Mouse (Mus musculus): ENCODE data around the gene Gm9803. TPM values are rescaled to one million over a fixed set of nuclear protein-coding genes. Genes with fewer than 3 reads are reported as not detected.
"Not testable (repeated sequence)": the region's sequence is repeated elsewhere in the genome, so short reads cannot be mapped to it uniquely, and the experiment has no call there.

Gene Gm9803
- 6.4 TPM for polyA plus RNA-seq (2012; fragmentation: generic; extraction: Trizol)
- long read RNA-seq, experiment 1, transcript Gm9803-201 (1 exons, 563 nt): major isoform, 11 of 11 reads
- long read RNA-seq, experiment 1, partial matches to known transcripts: 0 of 11 reads
- long read RNA-seq, experiment 1, other reads (novel, unspliced or antisense): 0 of 11 reads
- long read RNA-seq, experiment 2, partial matches to known transcripts: 0 of 2 reads
- long read RNA-seq, experiment 2, other reads (novel, unspliced or antisense): 0 of 2 reads

DNA sequence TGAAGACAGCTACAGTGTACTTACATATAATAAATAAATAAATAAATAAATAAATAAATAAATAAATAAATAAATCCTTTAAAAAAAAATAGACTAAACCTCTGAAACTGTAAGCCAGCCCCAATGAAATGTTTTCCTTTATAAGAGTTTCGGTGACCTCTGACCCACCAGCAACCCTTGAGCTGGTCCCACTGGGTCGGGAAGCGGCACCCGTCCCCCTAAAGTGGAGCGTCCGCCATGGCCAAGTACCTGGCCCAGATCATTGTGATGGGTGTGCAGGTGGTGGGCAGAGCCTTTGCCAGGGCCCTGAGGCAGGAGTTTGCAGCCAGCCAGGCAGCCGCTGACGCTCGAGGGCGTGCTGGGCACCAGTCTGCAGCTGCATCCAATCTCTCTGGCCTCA, at the start of gene Gm9803:
TSS of gene Gm9803 (plus strand) at position 154 of the 400 bp plus-strand sequence.
- not testable (repeated sequence) for H3ac ChIP-seq (ENCODE audit: control insufficient read depth, insufficient read length, low read depth); H3K79me3 ChIP-seq (ENCODE audit: low read depth); H3K36me3 ChIP-seq (ENCODE audit: control insufficient read depth, insufficient read depth); H3K4me3 ChIP-seq (ENCODE audit: insufficient read depth, poor library complexity, severe bottlenecking); H3K27me3 ChIP-seq (ENCODE audit: control insufficient read depth, insufficient read depth, insufficient read length); H3K79me2 ChIP-seq (ENCODE audit: control insufficient read depth, insufficient read depth)

DNA sequence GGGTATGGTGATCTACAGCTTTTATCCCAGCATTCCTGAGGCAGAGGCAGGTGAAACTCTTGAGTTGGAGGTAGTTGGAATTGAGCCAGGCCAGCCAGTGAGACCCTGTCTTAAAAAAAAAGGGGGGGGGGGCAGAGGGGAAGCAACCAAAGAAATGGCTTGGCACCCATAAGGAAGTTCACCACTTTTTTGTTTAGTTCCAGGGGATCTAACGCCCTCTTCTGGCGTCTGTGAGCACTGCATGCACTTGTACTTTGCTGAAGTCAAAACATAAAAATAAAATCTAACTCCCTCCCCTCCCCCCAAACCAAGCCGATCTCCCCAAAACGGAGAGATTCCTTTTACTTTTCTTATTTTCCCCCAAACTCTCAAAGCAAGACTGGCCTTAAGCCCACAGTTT, 48.5 kb upstream of the Gm9803 start:
- Histone ChIP-seq H3ac (ENCODE audit: control insufficient read depth, insufficient read length, low read depth) (no peak overlapping the region), H3K27me3 (ENCODE audit: control insufficient read depth, insufficient read depth, insufficient read length) (no peaks in the 10 kb centered on the region), H3K36me3 (ENCODE audit: control insufficient read depth, insufficient read depth) (no peaks in the 10 kb centered on the region), H3K79me2 (ENCODE audit: control insufficient read depth, insufficient read depth) (peaks cover 6% of the 10 kb centered on the region), H3K79me3 (ENCODE audit: low read depth) (peaks cover 2% of the 10 kb centered on the region), H3K4me3 (ENCODE audit: insufficient read depth, poor library complexity, severe bottlenecking) (no peak overlapping the region)
- TF ChIP-seq USF1 (IDR thresholded peaks at IDR 0.05; ENCODE audit: low read depth): no peak
- no peak for TF ChIP-seq FOSL1 (IDR thresholded peaks at IDR 0.05; ENCODE audit: insufficient read depth, low read length, poor library complexity, severe bottlenecking)
- no peak for TF ChIP-seq CEBPB (IDR thresholded peaks at IDR 0.05; ENCODE audit: low read depth)
- no peak for TF ChIP-seq MAX (IDR thresholded peaks at IDR 0.05)
- no peak for TF ChIP-seq MYOD1 (IDR thresholded peaks at IDR 0.05; ENCODE audit: control insufficient read depth, insufficient read length, low read depth)
- TF ChIP-seq CTCF (IDR thresholded peaks at IDR 0.05; ENCODE audit: control insufficient read depth, insufficient read depth, insufficient read length): no peak
- TF ChIP-seq MYOG (IDR thresholded peaks at IDR 0.05; ENCODE audit: control insufficient read depth, extremely low read depth, insufficient read length): no peak

DNA sequence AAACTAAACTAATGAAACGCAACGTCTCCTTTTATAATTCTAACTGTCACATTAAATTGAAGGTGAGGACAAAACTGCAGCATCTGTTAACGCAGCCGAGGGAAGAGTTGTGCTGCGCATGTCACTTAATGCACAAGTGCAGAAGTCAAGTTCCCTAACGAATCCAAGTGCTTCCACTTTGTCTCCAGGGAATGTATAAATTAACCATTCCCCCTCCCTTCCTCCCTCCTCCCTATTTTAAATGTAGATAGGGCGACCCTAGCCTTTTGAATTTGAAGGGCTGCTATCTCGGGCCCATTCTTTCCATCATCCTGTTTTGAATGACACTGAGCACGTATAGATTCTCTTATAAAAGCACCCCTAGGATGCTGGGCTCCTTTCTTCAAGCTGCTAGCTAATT, 46.4 kb upstream of the Gm9803 start:
- Histone ChIP-seq H3K79me3 (ENCODE audit: low read depth) (peaks cover 19% of the 10 kb centered on the region), H3ac (ENCODE audit: control insufficient read depth, insufficient read length, low read depth) (no peak overlapping the region), H3K27me3 (ENCODE audit: control insufficient read depth, insufficient read depth, insufficient read length) (no peaks in the 10 kb centered on the region), H3K79me2 (ENCODE audit: control insufficient read depth, insufficient read depth) (peaks cover 27% of the 10 kb centered on the region), H3K4me3 (ENCODE audit: insufficient read depth, poor library complexity, severe bottlenecking) (no peak overlapping the region), H3K36me3 (ENCODE audit: control insufficient read depth, insufficient read depth) (no peaks in the 10 kb centered on the region)
- TF ChIP-seq USF1 (IDR thresholded peaks at IDR 0.05; ENCODE audit: low read depth): no peak
- TF ChIP-seq MAX (IDR thresholded peaks at IDR 0.05): no peak
- TF ChIP-seq MYOG (IDR thresholded peaks at IDR 0.05; ENCODE audit: control insufficient read depth, extremely low read depth, insufficient read length): no peak
- TF ChIP-seq FOSL1 (IDR thresholded peaks at IDR 0.05; ENCODE audit: insufficient read depth, low read length, poor library complexity, severe bottlenecking): no peak
- TF ChIP-seq CTCF (IDR thresholded peaks at IDR 0.05; ENCODE audit: control insufficient read depth, insufficient read depth, insufficient read length): no peak
- TF ChIP-seq MYOD1 (IDR thresholded peaks at IDR 0.05; ENCODE audit: control insufficient read depth, insufficient read length, low read depth): no peak
- TF ChIP-seq CEBPB (IDR thresholded peaks at IDR 0.05; ENCODE audit: low read depth): no peak

DNA sequence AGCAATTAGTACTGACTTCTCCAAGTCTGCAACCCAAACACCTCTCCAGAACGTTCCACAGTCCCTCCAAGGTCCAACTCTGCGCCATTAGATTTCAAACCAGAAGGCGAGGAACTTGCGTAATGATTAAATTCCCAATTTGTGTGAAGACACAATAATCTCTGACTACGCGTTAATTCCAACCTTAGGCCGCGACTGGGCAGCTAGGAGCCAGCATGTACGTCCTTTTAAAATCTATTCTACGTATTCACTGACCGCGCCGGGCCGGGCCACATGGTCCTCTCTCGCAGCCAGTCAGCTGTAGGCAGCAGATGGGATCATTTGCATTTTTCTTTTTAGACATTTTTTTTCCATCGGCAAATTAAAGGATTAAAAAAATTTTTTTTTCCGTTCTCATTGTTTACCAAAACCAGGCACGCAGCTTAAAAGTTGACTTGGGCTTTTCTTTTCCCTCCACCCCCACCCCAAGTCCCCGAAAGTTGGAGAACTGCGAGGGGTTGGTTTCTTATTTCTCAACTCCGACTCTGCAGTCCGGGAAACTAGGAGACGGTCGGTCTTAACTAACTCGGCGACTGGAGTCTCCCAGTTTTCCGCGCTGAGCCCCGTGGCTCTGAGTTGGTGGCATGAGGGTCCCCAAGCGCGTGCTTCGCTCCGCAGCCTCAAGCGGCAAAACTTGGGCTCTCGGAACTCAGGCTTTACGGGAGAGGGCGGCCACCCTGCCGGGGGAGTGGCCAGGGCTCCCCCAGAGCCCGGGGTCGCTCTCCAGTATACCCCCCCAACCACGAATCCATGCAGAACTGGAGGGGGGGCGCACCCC, 45.8 kb upstream of the Gm9803 start:
- peak overlapping the region; percentile 78 for H3ac ChIP-seq (ENCODE audit: control insufficient read depth, insufficient read length, low read depth)
- H3K4me3 ChIP-seq (ENCODE audit: insufficient read depth, poor library complexity, severe bottlenecking): peak overlapping the region; percentile 55
- peaks cover 24% of the 10 kb centered on the region for H3K79me3 ChIP-seq (ENCODE audit: low read depth)
- H3K27me3 ChIP-seq (ENCODE audit: control insufficient read depth, insufficient read depth, insufficient read length): no peaks in the 10 kb centered on the region
- H3K36me3 ChIP-seq (ENCODE audit: control insufficient read depth, insufficient read depth): no peaks in the 10 kb centered on the region
- TF ChIP-seq FOSL1 (IDR thresholded peaks at IDR 0.05; ENCODE audit: insufficient read depth, low read length, poor library complexity, severe bottlenecking): no peak
- TF ChIP-seq MAX (IDR thresholded peaks at IDR 0.05): no peak
- TF ChIP-seq CEBPB (IDR thresholded peaks at IDR 0.05; ENCODE audit: low read depth): no peak
- peaks cover 33% of the 10 kb centered on the region for H3K79me2 ChIP-seq (ENCODE audit: control insufficient read depth, insufficient read depth)

DNA sequence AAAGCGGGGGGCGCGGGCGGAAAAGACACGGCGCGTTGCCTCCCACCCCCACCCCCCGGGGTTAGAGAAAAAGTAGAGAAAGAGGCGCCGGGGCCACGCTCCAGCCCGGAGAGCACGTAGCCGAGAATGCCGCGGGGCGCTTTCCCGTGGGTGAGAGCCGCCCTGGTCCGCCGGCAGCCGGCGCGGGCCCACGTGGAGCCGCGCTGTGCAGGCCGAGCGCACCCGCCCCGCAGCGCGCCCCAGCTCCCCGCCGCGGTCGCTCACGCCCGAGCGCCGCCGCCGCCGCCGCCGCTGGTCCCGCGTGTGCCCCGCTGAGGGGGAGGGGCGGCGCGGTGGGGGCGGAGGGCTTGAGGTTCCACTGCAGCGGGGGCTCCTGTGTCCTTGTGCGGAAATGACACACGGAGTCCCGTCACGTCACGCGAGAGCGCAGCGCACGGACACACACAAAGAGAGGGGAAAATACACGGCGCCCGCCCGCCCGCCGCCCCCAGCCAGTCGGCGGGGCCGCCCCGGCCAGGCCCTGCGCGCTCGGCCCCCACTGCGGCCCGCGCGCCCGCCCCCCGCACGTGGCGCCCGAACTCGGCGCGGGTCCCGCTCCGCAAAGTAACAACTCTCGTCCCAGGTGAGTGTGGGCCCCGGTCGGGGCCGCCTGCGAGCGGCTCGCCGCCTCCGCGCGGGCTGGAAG, 45.0 kb upstream of the Gm9803 start, which contains the start of gene Bend3:
TSS of gene Bend3 (plus strand) at position 81 of the 685 bp plus-strand sequence.
- Histone ChIP-seq H3K79me2 (ENCODE audit: control insufficient read depth, insufficient read depth) (peaks cover 41% of the 10 kb centered on the region), H3K79me3 (ENCODE audit: low read depth) (peaks cover 32% of the 10 kb centered on the region), H3K27me3 (ENCODE audit: control insufficient read depth, insufficient read depth, insufficient read length) (no peaks in the 10 kb centered on the region), H3K36me3 (ENCODE audit: control insufficient read depth, insufficient read depth) (no peaks in the 10 kb centered on the region), H3ac (ENCODE audit: control insufficient read depth, insufficient read length, low read depth) (peak within 1 kb of the TSS; percentile 78), H3K4me3 (ENCODE audit: insufficient read depth, poor library complexity, severe bottlenecking) (peak within 1 kb of the TSS; percentile 55)
- TF ChIP-seq MYOG (IDR thresholded peaks at IDR 0.05; ENCODE audit: control insufficient read depth, extremely low read depth, insufficient read length) (no peak), CEBPB (IDR thresholded peaks at IDR 0.05; ENCODE audit: low read depth) (no peak), USF1 (IDR thresholded peaks at IDR 0.05; ENCODE audit: low read depth) (no peak), MYOD1 (IDR thresholded peaks at IDR 0.05; ENCODE audit: control insufficient read depth, insufficient read length, low read depth) (no peak), MAX (IDR thresholded peaks at IDR 0.05) (no peak), CTCF (IDR thresholded peaks at IDR 0.05; ENCODE audit: control insufficient read depth, insufficient read depth, insufficient read length) (no peak), FOSL1 (IDR thresholded peaks at IDR 0.05; ENCODE audit: insufficient read depth, low read length, poor library complexity, severe bottlenecking) (no peak)
